Mouse (Mus musculus) T-cell, adult 2 months (primary cell): ENCODE results near the gene Etfrf1.
A peak's percentile ranks its signal among the peaks of the same experiment; 100 is the strongest.

Source experiments
- DNase-seq: peaks from one replicate; pipeline ENCODE4 v3.0.0; 2022; ENCODE audit warnings: low spot score

Etfrf1 gene

DNA sequence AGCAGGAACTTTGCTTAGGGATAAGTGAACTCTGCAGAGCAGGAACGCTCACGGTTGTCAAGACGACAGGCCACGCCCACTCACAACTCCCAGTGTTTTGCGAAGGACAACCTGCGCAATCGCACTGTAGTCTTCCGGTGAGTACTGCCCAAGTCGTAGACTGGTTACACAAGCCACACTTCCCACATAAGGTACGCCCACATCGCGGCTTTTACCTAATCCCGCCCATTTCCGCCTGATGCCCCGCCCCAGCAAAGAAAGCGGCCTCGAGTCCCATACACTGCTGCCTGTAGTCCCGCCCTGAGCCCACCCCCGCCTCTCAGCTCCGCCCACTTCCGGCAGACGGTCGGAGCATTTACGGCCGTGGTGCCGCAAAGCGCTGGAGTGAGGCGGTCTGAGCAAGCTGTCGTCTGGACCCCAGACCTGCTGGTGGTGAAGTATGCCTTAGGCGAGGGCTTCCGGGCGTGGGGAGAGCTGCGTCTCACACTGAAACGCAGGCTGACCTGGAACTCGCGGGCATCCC lies at the start of gene Etfrf1, which contains the start of gene Casc1:
Gene Etfrf1, plus strand, starts transcription at position 319 of the 523 bp plus-strand sequence.
Gene Casc1, minus strand, starts transcription at position 190 of the 523 bp plus-strand sequence.
- peak; percentile 99 for DNase-seq

DNA sequence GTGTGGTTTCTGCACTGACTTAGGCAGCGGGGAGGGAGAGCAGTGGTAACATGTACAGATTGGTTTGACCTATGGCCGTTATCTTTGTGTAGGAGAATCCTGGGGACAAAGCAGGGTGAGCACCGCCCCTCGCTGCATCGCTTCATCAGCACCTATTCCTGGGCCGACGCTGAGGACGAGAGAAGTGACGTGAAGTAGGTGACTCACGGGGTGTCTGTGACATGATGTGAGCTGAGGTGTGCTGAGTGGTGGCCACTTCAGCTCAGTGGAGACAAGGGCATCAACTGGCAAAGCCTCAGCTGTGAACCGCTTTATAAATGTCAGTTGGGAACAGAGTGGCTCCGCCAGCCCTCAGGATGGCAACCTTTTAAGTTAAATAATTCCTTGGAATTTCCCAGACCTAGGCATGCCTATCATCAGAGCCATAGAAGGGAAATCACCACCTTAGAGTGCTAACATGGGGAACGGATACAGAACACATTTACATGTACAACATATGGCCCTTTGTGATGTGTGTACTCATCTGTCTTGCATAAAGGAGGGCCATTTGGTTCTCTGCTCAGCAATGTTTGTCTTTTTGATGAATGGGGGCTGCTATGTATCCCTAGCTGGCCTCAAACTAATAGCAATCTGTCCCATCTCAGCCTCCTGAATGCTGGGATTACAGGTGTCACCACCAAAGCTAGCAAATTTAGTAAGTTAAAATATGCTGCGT lies 38.9 kb upstream of the Etfrf1 start:
- no peak for DNase-seq

DNA sequence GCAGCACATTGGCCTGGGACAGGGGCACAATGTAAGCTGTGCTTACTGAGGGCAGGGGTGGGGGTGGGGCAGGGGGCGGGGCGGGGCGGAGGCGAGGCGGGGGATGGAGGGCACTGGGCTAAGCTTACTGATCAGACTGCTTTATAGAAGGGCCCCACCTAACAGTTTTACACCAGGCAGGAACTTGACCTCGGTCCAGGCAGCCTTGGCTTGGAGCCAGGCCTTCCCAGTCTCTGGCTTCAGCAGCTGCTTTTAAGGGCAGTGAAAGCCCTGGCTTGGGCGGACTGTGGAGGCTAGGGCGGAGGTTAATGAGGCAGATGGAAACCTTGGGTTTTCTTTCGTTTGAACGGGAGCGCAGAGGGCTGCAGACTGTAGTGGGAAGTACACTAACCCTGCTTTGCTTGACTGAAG lies 37.1 kb upstream of the Etfrf1 start:
- no peak for DNase-seq

DNA sequence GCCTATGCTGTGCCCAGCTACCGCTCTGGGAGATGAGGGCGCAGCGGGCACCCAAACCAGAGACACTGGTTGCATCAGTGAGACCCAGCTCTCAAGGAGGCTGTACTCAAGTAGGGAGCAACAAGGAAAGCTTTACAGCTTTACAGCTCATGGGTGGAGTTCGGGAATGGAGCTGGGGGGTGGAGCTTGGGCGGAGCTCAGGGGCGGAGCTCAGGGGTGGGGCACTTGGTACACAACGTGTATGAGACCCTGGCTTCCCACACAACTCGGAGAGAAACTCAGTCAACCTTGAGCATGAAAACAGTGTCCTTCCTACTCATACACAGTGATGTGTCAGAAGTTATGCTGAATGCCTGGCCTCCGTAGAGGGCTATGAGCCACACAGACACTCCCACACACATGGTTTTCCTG lies 35.4 kb upstream of the Etfrf1 start:
- DNase-seq: no peak

DNA sequence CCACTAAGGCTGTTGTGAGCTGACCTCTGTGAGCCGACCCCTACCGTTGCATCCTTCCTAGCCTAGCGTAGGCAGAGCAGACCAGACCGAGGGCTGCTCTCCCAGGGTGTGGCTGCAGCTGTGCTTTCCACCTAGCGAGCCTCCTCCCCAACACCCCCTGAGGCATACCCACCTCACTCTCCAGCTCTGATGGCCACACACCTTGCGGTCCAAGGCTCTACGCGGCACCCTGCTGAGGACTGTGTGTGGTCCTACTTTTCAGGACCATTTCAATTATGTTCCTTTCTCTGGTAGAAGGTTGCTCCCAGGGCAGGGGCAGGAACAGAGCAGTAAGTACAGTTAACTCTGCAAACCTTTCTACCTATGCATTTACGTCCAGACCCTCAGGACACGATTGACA lies 34.5 kb upstream of the Etfrf1 start:
- no peak for DNase-seq

DNA sequence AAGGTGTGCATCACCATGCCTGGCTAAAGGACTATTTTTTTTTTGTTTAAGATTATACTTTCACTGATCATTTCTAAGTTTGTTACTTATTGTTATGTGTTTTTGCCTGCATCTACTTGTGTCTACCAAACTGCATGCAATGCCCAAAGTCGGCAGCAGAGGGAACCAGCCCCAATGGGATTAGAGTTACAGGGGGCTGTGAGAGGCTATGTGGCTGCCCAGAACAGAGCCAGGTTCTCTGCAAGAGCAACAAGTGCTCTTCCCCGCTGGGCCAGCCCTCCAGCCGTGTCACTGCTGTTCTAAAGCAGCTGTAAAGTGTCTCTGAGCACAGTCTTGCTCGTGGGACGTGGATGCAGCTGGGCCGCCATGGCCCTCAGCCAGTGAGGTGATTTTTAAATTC lies 31.3 kb upstream of the Etfrf1 start:
- DNase-seq: peak; percentile 66

DNA sequence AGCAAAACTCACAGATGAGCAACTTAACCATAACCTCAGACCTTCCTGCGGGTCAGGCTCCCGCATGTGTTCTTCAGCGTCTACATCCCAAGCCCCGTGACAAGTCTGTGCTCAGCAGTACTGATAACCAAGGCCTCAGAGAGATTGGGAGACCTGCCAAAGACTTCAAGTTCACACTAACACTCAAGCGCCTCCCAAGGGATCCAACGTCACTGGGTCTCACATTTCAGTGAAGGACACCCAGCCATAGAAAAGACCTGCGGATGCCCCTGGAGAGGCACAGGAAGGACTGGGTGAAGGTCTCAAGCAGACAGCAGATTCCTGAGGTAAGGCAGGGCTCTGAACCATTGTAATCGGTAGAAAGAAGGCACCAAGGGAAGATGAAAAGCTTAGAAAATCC lies 28.9 kb upstream of the Etfrf1 start:
- no peak for DNase-seq

DNA sequence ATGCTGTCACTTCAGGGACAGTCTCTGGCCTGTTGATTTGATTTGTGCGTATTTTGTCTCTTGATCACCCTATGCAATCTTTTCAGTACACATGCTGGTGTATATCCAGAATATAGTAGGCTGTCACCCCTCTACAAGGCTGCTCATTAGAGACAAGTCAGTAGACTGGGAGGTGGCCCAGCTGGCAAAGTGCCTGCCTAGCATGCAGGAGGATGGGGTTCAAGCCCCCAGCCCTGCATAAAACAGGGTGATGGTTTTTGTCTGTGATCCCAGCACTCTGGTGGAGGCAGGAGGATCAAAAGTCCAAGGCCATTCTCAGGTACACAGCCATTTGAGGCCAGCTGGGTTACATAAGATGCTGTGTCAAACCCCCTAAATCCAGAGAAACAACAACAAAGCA lies 24.8 kb upstream of the Etfrf1 start:
- no peak for DNase-seq

DNA sequence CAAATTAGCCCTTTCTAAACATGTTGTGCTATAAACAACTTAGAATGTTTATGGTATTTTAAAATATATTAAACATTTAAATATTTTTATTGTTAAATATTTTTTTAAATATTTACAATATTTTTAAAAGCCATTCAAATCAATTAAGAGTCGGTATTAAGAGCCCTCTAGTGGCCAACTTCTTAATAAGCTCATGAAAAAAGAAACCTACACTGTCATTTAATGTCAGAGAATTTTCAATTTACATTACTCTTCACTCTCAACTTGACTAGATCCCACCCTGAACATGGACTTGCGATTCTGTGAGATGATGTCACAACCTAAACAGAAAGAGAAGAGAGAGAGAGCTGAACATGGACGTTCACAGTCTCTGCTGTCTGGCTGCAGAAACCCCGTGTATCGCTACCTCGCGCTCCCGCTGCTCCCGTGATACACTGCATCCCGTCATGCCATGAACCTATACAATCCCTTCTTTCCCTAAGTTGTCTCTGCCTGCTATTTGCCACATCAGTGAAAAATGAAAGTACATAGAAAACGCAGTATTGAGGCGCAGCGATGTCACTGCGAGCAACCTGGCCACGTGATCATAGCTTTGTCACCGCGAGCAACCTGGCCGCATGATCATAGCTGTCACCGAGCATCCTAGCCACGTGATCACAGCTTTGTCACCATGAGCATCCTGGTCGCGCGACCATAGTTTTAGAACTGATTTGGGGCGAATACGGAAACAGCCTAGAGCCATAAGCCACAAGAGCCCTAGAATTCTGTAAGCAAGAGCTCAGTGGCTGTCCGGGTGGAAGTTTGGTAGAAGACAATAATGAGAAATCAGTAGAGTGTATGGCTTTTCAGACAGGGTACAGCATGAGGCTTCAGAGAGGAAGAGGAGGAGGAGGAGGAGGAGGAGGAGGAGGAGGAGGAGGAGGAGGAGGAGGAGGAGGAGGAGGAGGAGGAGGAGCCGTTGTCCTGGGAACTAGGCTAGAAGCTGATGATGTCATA lies 23.5 kb upstream of the Etfrf1 start:
- DNase-seq: peak; percentile 83

DNA sequence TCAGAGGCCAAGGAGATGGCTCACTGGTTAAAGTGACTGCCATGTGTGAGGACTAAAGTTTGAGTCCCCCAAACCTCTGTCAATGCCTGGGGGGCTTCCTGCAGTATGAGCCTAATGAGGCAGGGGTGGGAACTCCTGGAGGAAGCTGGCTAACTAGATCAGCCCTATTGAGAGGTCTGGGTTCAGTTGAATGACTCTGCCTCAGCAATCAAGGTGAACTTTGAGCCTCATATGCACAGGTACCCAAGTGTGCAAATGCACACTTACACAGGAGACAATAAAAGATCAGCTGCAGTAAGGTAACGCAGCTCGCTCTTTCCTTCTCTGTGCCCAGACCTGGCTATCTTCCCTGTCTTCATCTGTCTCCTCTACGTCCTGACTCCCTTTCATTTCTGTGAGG lies 17.9 kb upstream of the Etfrf1 start:
- DNase-seq: no peak

DNA sequence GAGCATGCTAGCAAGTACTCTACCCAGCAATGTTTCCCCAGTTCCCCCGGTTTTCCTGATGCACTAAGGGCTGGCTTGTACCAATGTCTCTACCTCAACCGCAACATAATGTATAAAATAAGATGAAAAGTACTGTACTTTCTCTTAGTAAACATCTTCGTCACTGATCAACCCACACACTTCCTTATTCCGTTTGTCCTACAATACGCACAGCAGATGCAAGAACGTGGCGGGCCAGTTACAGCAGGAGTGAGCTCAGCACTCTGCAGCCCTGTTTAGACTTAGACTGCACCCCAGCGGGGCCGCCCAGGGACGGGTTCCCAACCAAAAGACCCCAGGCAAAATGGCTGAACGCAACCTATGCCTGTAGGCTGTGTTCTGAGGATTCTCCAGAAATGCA lies 17.5 kb upstream of the Etfrf1 start:
- peak; percentile 66 for DNase-seq

DNA sequence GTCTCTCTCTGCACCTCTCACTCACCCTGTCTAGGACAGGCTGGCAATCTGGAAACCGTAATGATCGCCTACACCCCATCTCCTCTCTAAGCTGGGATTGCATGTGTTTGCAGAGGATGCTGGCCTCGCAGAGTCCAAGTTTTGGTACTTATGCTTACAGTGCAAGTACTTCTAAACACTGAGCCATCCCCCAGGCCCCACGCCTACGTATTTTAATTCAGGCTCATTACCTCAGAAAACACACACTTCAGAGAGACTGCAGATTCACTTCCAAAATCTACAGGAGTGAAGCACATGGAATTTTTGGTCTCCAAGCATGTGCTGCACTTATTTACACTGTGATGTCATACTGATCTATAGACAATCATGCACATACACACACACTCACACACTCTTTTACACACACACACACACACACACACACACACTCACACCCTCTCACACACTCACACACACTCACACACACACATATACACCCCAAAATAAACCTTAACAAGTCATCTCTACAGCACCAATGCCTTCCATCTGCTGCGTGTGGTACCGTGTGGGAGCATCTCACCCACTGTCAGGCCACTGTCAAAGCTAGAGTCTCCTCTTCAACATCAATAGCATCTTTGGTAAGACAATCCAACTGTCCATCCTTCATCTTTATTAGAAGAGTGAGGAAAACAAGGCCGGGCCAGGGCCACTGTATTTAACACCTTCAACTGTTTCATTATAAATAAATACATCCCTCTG lies 12.8 kb upstream of the Etfrf1 start:
- DNase-seq: no peak

DNA sequence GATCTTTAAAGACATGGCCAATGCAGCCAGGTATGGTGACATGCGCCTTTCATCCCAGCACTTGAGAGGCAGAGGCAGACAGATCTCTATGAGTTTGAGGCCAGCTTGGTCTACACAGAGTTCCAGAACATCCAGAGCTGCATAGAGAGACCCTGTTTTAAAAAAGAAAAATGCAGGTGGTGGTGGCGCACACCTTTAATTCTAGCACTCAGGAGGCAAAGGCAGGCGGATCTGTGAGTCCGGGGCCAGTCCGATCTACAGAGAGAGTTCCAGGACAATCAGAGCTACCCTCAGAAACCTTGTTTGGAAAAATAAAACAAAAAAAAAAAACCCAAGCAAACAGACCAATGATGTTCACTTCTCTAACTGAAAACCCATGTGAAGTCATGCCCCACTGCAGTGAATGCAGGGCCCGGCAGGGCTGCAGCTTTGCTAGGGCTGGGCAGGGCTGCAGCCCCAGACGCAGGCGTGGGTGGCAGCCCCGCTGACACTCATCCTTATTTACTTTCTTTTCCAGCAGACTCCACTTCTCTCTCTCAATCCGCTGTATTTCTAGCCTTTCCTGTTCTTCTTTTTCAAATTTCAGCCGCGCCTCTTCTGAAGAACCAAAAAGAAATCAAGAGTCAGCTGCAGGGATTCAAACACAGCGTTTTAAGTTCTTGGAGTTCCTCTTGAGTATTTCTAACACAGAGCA lies 8.4 kb upstream of the Etfrf1 start:
- DNase-seq: no peak

DNA sequence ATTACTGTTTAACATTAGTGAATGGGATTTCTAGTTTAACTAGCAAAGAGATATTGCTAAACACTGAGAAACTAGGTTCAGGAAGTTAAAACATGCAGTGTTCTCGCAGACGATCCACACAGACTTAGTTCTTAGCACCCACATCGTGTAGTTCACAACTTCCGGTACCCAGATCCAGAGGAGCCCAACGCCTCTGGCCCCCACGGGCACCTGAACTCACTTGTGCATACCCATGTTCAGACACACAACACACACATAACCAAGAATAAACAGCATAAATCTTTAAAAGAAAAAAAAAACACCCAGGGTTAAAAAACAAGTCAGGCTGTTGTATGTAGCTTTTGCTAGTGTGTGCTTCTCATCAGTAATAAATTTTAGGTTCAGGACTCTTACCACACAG lies 6.5 kb upstream of the Etfrf1 start:
- DNase-seq: no peak

DNA sequence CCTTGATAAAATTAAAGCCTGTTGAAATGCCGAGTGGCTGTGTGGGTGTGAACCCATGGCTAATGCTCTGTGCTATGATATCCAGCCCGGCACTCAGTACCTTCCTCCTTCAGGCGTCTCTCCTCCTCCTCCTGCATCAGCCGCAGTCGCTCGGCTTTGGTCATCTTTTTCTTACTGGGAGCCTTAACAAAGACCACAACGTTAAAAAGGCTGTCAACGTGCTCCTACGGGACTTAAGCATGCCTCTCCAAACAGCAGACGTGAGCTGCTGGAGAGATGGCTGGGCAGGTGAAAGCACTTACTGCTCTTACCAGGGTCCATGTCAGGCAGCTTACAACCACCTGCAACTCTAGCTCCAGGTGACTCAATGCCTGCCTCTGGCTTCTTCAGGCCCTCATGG lies 5.8 kb upstream of the Etfrf1 start:
- no peak for DNase-seq

DNA sequence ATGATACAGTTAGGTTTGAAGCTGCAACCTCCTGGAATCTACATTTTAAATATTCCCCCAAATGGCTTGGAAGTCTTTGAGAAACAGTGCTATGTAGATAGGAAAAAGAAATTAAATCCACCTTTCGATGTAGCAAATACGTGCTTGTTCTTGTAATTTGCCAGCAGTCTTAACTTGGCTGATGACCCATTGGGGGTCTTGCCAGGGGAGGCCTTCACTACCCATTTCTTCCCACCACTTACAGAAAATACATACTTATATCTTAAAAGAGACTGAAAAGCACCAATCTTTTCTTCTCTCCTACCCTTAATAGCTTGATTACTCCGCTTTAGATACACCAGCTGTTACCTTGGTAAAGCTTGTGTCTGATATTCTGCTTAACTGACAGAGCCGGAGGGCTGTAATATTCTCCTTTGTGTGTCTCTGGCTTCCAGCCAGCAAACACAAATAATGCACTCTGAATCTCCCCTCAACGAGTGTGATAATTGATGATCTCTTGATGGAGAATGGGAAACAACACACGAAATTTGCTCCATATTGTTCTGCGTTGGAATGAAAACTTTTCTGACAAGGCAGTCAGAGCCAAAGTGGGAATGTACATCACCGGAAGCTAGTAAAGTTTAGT lies 766 bp upstream of the Etfrf1 start:
- no peak for DNase-seq

DNA sequence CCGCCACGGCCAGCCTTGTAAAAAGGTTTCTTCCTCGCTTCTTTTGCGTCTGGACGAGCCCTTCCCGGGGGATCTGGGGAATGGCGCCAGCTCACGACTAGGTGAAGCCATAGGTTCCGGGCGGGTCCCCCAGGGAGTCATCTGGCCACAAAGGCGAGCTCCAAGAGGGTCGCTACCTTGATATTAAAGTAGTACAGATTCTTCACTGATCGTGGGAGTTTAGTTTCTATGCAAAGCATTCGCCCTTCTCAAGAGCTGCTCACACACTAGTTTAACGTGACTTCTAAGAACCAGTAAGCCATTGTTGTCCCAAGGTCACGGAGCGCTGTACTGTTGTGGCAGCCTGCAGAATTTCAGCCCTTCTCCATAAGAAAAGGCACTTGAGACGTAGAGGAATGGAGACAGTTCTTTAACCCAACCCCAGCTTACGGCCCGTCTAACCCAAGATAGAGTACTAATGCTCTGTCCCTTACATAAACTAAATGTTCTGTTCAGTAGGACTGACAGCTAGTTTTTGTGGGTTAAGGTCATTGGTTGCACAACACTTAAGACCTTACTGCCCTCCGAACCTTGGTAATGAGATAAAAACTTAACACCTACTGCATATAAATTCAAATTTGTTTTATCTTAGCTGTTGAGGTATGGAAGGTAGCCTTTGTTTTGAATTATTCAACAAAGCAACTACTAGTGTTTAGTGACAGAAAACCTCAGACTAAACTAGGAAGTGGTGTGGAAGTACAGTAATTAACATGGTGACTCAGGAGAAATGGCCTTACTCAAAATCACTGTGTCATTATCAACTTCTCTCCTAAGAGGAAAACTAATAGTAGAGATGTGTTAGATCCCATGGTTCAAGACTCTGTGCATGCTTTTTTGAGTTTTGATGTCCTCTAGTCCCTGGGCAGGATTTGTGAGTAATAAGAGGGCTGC lies 707 bp downstream of the Etfrf1 start:
- DNase-seq: peak; percentile 15

DNA sequence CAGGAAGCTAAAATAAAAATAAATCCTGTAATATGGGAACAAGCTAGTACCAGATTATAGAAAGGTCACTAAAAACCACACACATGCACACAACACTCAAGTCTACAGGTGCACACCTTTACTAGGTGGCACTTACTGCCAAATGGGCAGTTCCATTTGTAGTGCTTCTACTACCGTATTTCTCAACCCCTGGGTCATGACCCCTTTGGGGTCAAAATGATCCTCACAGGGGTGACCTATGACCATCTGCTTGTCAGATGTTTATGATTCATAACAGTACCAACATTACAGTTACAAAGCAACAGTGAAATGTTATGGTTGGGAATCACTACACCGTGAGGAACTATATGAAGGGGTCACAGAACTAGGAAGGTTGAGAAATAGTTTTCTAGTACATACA lies 3.0 kb downstream of the Etfrf1 start:
- DNase-seq: no peak

DNA sequence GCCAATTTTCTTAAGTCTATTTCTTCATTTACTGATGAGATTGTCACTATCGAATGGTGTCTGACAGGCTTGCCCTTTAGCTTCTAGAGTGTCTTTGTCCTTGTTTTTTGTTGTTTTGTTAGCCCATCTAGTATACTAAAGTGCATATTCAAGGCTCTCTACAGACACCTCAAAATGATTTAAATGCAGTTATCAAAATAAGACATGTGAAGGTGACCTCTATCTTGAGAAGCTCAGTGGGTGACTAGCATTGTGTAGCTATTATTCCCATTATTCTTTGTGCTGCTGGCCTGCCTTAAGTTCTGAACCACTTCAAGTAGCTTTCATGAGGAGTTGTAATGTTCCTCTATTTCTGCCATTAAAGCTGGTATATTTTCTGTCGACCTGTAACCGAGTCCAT lies 4.9 kb downstream of the Etfrf1 start:
- DNase-seq: no peak

DNA sequence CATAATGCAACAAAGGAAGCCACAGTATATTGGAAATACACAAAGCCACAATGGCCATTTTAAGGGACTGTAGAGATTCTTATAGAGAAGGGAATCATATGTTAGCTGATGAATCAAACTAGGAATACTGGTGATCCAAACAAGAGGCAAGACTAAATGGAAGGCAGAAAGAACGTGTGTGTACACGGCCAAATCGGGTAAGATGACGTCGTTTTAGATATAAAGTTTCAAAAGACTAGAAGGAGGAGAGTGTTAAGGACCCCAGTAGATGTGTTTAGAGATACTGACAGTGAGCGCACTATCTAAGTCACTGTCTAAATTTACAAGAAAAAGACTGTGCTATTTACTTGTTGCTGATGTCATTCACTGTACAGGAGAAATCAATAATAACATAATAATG lies 13.3 kb downstream of the Etfrf1 start:
- no peak for DNase-seq
